Mouse (Mus musculus) neutrophil, adult 59 days (primary cell): ENCODE measurements around the gene Aqp12. TPM values are rescaled to one million over a fixed set of nuclear protein-coding genes. Genes with fewer than 3 reads are reported as not detected.

Experiments
- total RNA-seq, 2 experiments: library from RNA; stranded (reverse); gene quantifications; 1 replicate in 1 of 2; 2 replicates in 1 of 2; pipeline ENCODE4 v1.2.4; 2023

Gene Aqp12
- total RNA-seq = not detected

GRCm38 (mm10) chr1:93006061-93006460 lies at the start of gene Aqp12:
TSS of gene Aqp12 (plus strand) at chr1:93006334.

Other genes with a start within 250 kb of the Aqp12 start
- 10 to 100 TPM; 34.0 TPM for gene Gpc1, start 174.7 kb upstream of the Aqp12 start, total RNA-seq
- under 1 TPM in 1 of 2 experiments, not detected in 1; 0.40 TPM for gene Ankmy1, start 103.4 kb upstream of the Aqp12 start, total RNA-seq
- 1 to 10 TPM in 1 of 2 experiments, under 1 TPM in 1; 0.62 to 1.4 TPM for gene Dusp28, start 99.4 kb upstream of the Aqp12 start, total RNA-seq
- gene Rnpepl1, start 95.6 kb upstream of the Aqp12 start, total RNA-seq = 10 to 100 TPM; 76.4 to 80.9 TPM
- 10 to 100 TPM; 22.4 to 24.8 TPM for gene Capn10, start 72.0 kb upstream of the Aqp12 start, total RNA-seq
- gene Gpr35, start 55.5 kb upstream of the Aqp12 start, total RNA-seq = 10 to 100 TPM; 25.2 to 29.4 TPM
- gene Kif1a, start 95.6 kb downstream of the Aqp12 start, total RNA-seq = under 1 TPM; 0.18 to 0.64 TPM
- not detected for gene Agxt, start 128.9 kb downstream of the Aqp12 start, total RNA-seq
- gene 2310007B03Rik, start 154.6 kb downstream of the Aqp12 start, total RNA-seq = not detected
- not detected for gene Crocc2, start 162.4 kb downstream of the Aqp12 start, total RNA-seq
- 1 to 10 TPM; 6.9 to 8.3 TPM for gene Sned1, start 229.5 kb downstream of the Aqp12 start, total RNA-seq